Mouse (Mus musculus) small intestine, adult 2 months (tissue): Measurements from ENCODE around the gene Tbx21. TPM values are rescaled to one million over a fixed set of nuclear protein-coding genes. Genes with fewer than 3 reads are reported as not detected.
A peak's percentile ranks its signal among the peaks of the same experiment; 100 is the strongest.

Experiments
- H3K27ac ChIP-seq: fragments of 200-500 bp; 2 replicates; pipeline ENCODE4 v1.5.1; 2012; ENCODE audit warnings: low read depth, low read length, control low read depth, inconsistent platforms; ENCODE audit not compliant: insufficient read depth
- H3K27me3 ChIP-seq: fragments of 200-500 bp; 2 replicates; pipeline ENCODE4 v1.6.1; 2012; ENCODE audit warnings: mild to moderate bottlenecking, moderate library complexity, low read length, inconsistent platforms; ENCODE audit not compliant: control insufficient read depth, insufficient read depth
- H3K36me3 ChIP-seq: fragments of 200-500 bp; 2 replicates; pipeline ENCODE4 v1.6.1; 2012; ENCODE audit warnings: mild to moderate bottlenecking, low read length, control low read depth, inconsistent platforms; ENCODE audit not compliant: control insufficient read depth, insufficient read depth
- H3K4me1 ChIP-seq: fragments of 200-500 bp; 2 replicates; pipeline ENCODE4 v1.6.1; 2012; ENCODE audit warnings: low read length, inconsistent platforms, mixed read lengths; ENCODE audit not compliant: control insufficient read depth, insufficient read depth, insufficient read length
- H3K4me3 ChIP-seq: fragments of 200-500 bp; 2 replicates; pipeline ENCODE4 v1.5.1; 2012; ENCODE audit warnings: low read depth, mild to moderate bottlenecking, control low read depth, inconsistent platforms, low read length, moderate library complexity
- CTCF ChIP-seq: fragments of 200-500 bp; IDR thresholded peaks from 2 replicates; pipeline ENCODE4 v1.5.1; 2012; ENCODE audit warnings: low read depth, mild to moderate bottlenecking, control low read depth, inconsistent platforms, low read length, moderate library complexity, mixed read lengths; ENCODE audit not compliant: insufficient replicate concordance, insufficient read length; ENCODE audit errors: extremely low read depth
- POLR2A ChIP-seq: fragments of 200-500 bp; IDR thresholded peaks from 2 replicates; pipeline ENCODE4 v1.6.1; 2012; ENCODE audit warnings: low read depth, mild to moderate bottlenecking, control low read depth, inconsistent platforms, low read length, moderate library complexity
- WGBS: fragments of 180-500 bp; shearing (Covaris S2); methylation state at CpG from one replicate; pipeline ENCODE4 v1.1.7; 2018; 5-methylcytosine and 5-hydroxymethylcytosine counted together
- polyA plus RNA-seq: library from polyadenylated mRNA; depleted of rRNA; stranded (reverse); fragments of >200 nt; gene quantifications from 2 replicates; pipeline ENCODE4 v1.2.3, GENCODE M21; 2012

The Tbx21 gene
- polyA plus RNA-seq, 1 experiment: 2.3 TPM

- no peak for TF ChIP-seq CTCF
- no peak; the same call in 1 of the 2 replicates for TF ChIP-seq POLR2A
- Histone ChIP-seq H3K36me3 (no peaks in the 10 kb centered on the region), H3K27me3 (peaks cover 19% of the 10 kb centered on the region), H3K4me1 (peaks cover 8% of the 10 kb centered on the region), H3K27ac (peak overlapping the region; percentile 43), H3K4me3 (peak overlapping the region; percentile 76)
- WGBS: under 1% methylated on average over 14 of the region's 14 CpGs
Measured at GRCm38 (mm10) chr11:97149995-97150410, 34.9 kb upstream of the Tbx21 start.

- WGBS: 53% methylated on average over 9 of the region's 9 CpGs
- no peaks in the 10 kb centered on the region for H3K36me3 ChIP-seq
- TF ChIP-seq POLR2A (no peak), CTCF (no peak)
- no peak overlapping the region for H3K27ac ChIP-seq
- H3K4me1 ChIP-seq: peaks cover 8% of the 10 kb centered on the region
- H3K27me3 ChIP-seq: peaks cover 19% of the 10 kb centered on the region
- H3K4me3 ChIP-seq: peak overlapping the region; percentile 28
Measured at GRCm38 (mm10) chr11:97149026-97149425, 33.9 kb upstream of the Tbx21 start.

DNA sequence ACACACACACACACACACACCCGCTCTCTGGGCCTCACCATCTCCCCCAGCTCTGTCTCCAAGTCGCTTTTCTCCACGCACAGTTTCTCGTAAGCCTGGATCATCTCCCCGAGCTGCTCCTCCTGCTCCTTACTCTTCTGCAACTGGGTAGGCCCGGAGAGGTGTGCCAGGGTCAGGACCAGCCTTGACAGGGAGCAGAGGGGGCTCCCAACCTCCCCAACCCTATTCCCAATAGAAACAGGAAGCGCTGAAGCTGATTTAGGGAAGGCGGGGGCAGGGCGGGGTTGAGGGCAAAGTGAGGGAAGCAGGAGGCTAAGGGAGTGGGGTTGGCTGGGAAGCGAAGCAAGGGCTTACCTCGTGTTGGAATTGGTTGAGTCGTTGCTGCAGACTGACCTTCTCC is 33.5 kb upstream of the Tbx21 start:
- Histone ChIP-seq H3K4me3 (peak overlapping the region; percentile 28), H3K27me3 (peaks cover 19% of the 10 kb centered on the region), H3K36me3 (no peaks in the 10 kb centered on the region), H3K4me1 (peaks cover 8% of the 10 kb centered on the region), H3K27ac (no peak overlapping the region)
- WGBS: 30% methylated on average over 12 of the region's 12 CpGs
- no peak for TF ChIP-seq POLR2A
- no peak for TF ChIP-seq CTCF

DNA sequence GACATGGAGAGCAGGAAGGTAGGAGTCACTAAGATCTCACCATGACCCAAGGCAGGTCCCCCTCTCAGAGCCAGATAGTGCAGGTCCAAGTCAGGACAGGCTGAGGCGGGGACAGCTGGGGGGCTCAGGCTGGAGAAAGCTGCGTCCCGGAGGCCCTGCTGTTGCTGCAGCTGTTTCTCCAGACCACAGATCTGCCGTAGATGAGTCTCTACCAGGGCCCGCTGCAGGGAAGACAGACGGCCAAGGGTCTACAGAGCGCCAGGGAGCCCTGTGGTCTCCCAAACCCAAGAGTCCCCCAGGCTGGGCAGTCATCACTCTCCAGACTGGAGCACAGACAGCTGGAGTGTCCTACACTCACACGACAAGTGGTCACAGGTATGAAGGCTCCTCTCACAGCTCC is 32.2 kb upstream of the Tbx21 start:
- Histone ChIP-seq H3K4me1 (peaks cover 8% of the 10 kb centered on the region), H3K27ac (no peak overlapping the region), H3K4me3 (no peak overlapping the region), H3K27me3 (peaks cover 18% of the 10 kb centered on the region), H3K36me3 (no peaks in the 10 kb centered on the region)
- 76% methylated on average over 8 of the region's 8 CpGs for WGBS
- TF ChIP-seq CTCF (no peak), POLR2A (no peak)

DNA sequence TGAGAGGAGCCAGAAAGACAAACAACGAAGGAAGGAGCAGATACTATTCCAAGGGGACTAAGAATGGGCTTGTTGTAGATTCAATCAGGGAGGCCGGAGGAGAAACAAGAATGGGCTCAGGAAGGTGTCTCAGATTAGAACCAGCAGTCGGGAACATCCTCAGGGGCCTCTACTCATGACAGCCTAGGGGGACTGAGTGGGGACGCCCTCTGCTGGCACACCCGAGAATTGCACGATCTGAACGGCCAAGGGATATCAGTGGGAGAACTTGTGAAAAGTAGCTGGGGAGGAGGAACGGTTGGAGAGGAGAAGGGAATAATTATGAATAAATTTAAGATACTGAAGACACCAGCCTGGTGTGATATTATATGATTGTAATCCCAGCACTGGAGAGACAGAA is 31.6 kb upstream of the Tbx21 start:
- peaks cover 8% of the 10 kb centered on the region for H3K4me1 ChIP-seq
- WGBS: 5% methylated on average over 8 of the region's 8 CpGs
- no peak for TF ChIP-seq POLR2A
- TF ChIP-seq CTCF: peak; percentile 94; the same call in 1 of the 2 replicates
- H3K4me3 ChIP-seq: no peak overlapping the region
- H3K27me3 ChIP-seq: peaks cover 13% of the 10 kb centered on the region
- H3K27ac ChIP-seq: no peak overlapping the region
- no peaks in the 10 kb centered on the region for H3K36me3 ChIP-seq

GRCm38 (mm10) chr11:97145951-97146350 is 30.8 kb upstream of the Tbx21 start:
- H3K4me1 ChIP-seq: peaks cover 6% of the 10 kb centered on the region; the same call in 1 of the 2 replicates
- no peak overlapping the region for H3K27ac ChIP-seq
- WGBS: 67% methylated on average over 9 of the region's 9 CpGs
- H3K4me3 ChIP-seq: no peak overlapping the region
- H3K36me3 ChIP-seq: no peaks in the 10 kb centered on the region
- H3K27me3 ChIP-seq: peaks cover 6% of the 10 kb centered on the region
- TF ChIP-seq CTCF: no peak

GRCm38 (mm10) chr11:97145320-97145719 is 30.2 kb upstream of the Tbx21 start:
- Histone ChIP-seq H3K4me3 (no peak overlapping the region), H3K27me3 (peaks cover under 1% of the 10 kb centered on the region; the same call in 1 of the 2 replicates), H3K27ac (no peak overlapping the region), H3K36me3 (no peaks in the 10 kb centered on the region), H3K4me1 (peaks cover 3% of the 10 kb centered on the region; the same call in 1 of the 2 replicates)
- TF ChIP-seq CTCF: no peak
- no peak for TF ChIP-seq POLR2A
- 84% methylated on average over 2 of the region's 2 CpGs for WGBS
